Mouse (Mus musculus) cerebellum, postnatal 36 days (tissue): Measurements from ENCODE around the gene Ciapin1.

Experiments
- DNase-seq, 2 experiments: peaks; one replicate each; pipeline ENCODE4 v3.0.0; 2021 to 2022; ENCODE audit warnings: mixed read lengths in 2 of 2

Gene Ciapin1

GRCm38 (mm10) chr8:94804546-94805340, 33.4 kb downstream of the Ciapin1 start:
- DNase-seq = no peak

DNA sequence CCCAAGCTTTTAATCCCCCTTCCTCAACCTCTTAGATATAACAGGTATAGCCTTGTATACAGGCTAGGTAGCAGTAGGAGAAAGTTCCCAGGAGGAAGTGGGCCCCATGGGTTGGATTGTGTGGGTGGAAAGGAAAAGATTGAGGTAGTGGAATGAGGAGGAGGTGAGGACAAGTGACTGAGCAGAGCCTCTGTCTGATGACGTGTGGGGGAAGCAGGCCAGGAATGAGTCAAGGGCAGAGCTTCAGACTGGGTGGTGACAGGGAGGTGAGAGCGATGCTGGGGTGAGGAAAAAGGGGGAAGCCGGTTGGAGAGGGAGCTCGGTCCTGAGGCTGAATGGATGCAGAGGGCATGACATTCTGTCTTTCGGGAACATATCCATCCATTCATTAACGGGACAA, 34.6 kb downstream of the Ciapin1 start:
- DNase-seq = no peak

DNA sequence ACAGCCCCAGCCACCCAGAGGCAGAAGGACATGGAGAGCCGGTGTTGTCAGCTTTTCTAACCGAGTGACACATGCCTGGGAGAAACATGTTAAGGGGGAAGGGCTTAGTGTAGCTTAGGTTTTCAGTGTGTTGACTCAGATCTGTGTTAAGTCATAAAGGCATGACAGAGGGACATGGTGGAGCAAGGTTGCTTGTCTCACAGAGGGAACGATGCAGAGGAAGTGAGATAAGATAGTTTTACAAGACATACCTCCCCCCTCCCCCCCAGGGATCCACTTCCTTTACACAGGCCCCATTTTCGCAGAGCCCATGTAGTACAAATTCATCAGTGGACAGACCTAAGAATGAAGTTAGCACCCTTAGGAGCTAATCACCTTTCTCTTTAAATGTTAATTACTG, 35.8 kb downstream of the Ciapin1 start:
- no peak for DNase-seq

DNA sequence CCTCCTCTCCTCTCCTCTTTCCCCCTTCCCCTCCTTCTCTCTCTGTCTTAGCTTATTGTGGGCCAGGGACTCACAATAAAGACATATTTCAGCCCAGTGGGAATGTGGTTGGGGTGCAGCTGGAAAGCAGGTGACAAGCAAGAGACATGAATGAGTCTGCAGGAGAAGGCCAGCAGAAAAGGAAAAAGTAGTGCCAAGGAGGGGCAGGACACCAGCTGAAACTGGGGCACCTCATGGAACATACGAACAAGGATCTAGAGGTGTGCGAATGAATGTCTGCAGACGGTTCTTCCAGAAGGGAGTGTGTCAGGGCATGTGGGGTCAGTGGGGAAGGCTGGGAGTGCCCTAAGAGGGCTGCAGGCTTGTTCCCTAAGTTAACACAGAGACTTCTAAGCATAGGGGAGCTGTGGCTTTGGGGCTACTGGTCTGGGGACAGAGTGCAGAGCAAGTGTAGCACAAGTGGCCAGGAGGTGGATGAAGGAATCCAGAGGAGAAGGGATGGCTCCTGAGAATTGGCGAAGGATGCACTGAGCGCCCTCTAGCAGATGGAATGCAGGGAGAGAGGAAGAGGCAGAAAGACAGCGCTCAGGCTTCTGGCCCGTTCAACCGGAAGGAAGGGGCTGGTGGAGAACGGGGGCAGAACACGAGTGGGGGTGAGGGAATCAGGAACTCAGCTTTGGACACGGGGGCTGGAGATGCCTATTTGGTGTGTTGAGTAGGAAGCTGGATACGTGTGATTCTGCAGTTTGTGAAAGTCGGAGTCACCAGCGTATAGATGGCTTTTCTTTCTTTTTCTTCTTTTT, 36.7 kb downstream of the Ciapin1 start:
- peak; percentile 38 to 47 for DNase-seq

DNA sequence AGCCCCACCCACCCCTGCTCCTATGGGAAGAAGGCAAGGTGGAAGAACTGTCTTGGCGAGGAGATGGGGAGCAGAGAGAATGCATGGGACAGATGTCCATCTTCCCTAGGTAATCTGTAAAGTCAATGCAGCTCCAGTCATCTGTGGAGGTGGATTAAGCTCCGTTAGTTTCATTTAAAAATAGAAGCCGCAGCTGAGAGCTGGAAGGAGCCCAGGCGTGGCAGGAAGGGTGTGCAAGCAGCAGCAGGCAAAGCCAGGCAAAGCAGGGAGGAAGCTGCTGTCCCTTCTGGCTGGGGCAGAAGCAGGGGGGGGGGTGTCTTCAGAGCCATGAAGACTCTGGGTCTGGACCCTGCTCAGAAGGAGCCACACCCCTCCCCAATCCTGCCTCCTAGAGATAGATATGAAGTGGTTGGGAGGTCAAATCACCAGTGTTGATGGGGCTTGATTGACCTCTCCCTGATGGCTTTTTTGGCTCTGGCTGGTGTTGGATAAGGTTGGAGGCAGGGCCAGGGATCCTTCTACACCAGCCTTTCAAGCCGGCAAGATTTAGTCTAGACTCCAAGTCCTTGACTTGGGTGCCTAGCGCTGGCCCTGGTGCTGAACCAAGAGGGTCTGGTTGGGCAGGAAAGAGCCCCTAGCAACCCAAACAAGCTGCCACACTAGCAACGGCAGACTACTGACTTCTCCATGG, 37.7 kb downstream of the Ciapin1 start:
- DNase-seq = no peak

DNA sequence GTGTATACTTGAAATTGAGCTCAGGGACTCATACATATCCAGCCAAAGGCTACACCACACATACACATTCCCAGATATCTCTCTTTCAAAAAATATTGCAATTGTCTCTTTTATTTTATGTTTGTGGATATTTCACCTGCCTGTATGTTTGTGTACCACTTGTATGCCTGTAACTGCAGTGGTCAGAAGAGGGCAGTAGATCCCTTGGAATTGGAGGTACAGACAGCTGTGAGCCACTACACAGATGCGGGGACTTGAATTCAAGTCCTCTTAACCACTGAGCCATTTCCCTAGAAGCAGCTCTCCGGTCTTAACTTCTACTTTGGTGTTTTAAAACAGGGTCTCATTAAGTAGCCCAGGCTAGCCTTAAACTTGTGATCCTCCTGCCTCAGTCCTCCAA, 43.4 kb downstream of the Ciapin1 start:
- DNase-seq = no peak

DNA sequence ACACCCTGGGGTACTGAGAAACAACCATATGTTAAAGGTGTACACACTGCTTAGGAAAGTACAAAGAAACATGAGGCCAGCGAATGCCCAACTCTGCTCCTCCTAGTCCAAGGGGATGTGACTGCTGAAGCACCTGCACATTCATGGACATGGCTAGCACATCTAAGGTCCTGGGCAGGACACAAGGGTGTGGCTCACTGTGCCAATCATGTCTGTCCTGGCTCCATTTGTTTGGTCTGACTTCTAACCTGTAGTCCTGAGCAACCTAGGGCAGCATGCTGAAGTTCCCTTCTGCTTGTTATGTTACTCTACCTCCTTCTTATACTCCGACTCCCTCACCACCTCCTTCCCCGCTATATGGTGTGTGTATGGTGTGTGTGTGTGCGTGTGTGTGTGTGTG, 43.8 kb downstream of the Ciapin1 start:
- no peak for DNase-seq

DNA sequence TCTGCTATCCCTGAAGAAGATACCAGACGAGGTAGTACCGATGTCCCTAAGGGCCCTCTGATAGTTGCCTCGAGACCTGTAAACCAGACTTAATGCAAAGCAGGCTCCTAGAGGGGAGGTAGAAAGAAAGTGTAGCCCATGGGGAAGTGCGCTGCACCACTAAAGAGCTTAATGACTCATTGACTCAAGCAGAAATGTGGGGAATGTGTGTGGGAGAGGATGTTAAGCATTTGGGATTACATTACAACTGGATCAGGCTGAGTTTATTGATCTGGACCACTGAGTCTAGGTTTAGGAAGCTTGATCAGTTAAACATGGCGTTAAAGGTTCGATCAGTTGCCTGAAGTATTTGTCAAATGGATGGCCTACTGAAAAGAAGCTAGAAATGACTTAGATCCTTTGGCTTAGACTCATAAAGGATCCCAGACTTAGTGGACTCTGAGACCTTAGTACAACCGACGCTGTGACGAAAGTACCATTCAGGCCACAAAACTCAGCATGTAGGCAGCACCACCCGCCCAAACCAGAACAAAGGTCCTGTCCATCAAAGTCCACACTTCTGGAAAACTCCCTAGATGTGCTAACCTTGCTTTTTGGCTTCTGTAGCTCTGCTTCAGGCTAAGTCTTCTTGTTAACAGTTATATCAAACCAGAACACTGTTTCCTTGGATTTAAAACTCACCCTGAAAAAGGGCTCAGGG, 48.8 kb downstream of the Ciapin1 start:
- DNase-seq = no peak

DNA sequence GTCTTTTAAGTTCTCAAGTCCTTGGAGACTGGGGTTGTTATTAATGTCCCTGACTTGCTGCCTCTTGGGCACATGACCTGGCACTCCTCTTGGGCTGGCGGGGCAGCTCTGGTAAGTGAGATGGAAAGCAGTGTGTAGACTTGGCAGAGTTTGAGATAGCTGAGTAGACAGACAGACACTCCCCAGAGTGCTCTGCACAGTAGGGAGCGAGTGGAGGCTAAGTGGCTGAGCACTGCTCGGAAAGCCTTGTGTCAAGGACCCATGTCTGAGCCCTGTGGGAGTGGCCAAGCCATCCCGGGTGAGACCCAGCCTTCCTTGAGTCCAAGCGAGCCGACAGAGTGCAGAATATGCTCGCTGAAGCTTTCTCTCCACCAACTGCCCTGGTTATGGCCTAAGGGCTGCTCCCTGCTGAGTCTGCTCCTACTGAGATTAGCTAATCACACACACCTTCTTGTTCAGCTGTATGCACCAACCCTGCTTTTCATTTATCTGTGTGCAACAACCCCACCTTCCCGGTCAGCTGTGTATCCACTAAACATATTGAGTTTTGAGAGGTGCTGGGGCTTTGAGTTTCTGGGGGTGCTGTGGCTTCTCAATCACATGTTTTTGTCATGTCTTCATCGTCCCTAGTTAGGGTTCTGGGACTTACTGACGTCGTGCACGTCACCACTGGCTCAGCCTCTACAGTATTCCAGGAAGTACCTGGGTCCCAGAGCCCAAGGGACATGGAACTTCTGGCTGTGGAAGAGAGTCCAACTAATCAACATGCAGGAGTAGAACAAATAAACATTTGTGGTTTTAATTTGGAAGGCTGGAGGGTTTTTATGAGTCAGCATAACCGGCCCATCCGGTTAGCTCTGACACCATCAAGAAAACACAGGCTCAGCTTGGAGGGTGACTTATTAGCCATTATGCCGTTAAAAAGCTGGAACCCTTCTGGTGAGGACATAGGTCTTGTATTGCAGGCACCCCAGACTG, 50.3 kb downstream of the Ciapin1 start:
- DNase-seq = no peak

- DNase-seq = no peak
Observed at GRCm38 (mm10) chr8:94785995-94786595, 52.1 kb downstream of the Ciapin1 start.

- peak; percentile 20 to 38 for DNase-seq
Observed at GRCm38 (mm10) chr8:94785247-94785985, 52.7 kb downstream of the Ciapin1 start.

DNA sequence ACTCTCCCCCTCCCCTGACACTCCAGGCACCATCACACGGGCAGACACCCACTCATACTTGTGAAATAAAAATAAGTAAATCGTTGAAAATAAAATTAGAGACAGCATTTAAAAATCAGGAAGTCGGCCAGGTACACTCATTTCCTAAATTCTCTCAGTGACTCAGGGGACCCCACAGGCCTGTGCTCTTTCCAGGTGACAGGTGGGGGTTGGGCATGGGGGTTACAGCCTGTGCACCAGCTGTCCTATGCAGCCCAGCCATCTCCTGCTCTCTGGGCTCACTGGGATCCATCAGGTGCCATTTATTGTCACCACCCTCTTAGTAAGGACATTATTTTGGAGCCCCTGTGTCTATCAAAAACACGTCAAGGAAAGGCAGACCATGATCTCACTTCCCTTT, 54.3 kb downstream of the Ciapin1 start:
- DNase-seq = no peak

- DNase-seq = no peak
Observed at GRCm38 (mm10) chr8:94781838-94782235, 56.3 kb downstream of the Ciapin1 start.

DNA sequence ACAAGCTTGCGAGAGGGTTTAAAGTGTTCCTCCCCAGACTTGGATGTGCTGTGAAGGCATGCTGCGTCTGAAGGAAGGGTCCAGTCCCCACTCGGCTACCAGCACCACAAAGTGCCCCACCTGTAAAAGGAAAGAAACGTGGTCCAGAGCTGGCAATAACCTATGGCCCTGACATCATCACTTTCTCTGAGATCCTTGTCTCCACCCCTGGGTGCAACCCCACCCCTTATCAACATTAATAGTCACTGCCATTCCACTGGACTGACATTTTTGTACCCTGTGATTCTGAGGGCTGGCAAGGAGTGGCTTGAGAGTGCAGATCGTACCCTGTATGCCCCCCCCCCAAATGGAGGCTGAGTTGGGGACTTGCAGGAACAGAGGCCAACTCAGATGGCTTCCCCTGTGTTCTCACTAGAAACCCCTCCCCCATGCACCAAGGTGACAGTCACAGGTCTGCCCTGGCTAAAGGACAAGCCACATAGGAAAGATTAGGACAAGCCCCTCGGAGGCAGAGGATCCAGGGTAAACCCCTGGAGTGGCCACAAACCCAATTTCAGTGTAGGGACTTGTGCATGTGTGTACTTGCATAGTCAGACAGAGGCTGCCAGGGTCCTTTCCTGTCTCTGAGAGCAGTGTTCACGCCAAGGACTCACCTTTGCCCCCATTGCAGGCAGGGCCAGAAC, 56.9 kb downstream of the Ciapin1 start:
- DNase-seq = no peak

DNA sequence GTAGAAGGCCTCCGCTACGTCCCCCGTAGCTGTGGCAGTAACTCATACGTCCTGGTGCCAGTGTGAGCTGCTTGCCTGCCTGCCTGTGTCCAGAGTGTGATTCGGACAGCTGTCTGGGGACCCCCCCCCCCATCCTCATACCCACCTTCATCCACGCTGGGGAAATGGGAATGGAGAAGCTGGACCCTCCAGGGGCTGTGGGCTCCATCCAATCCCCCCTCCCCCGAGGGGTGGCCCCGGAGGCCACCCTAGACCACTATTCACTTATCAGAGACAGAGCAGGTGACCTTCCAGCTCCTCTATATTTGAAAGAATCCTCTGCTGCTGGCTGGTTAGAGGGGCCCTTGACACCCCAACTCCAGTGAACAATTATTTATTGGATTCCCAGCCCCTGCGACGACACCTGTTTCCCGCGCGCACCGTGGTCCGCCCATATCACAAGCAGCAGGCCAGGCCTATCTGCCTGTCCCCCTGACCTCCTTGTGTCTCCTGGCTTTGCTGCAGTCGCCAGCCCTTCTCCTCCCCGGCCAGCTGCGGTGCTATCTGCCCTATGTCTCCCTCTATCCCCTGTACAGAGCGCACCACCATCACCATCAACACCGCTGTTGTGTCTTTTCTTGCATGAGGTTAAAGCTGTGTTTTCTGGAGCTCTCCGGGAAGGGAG, 57.5 kb downstream of the Ciapin1 start:
- no peak for DNase-seq

GRCm38 (mm10) chr8:94779534-94780294, 58.4 kb downstream of the Ciapin1 start:
- no peak for DNase-seq

DNA sequence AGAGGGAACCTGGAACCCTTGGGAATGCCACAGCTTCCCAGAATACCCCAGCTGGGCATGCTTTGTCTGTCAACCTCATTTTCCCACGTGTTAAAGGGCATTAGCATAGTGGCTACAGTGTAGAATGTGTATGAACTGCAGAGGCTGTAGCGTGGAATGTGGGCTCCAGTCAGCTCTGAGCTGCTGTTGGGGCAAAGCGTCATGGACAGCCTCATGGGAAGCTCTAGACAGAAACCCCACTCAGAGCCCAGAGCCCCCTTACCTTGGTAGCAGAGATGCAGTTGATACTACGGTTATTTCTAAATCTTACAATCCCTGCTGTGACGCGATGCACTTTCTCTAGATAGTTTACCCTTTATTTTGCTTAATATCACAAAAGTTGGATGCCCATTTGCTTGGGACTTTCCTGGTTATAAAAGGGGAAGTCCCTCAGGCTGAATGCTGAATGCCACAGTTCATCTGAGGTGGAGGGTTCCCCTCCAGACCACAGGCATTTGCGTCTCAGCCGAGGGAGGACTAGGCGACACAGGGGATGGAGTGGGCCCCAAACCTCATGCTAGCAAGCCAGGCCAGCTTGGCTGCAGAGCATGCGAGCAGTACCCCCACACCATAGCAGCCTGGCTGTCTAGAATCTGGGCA, 59.1 kb downstream of the Ciapin1 start:
- no peak for DNase-seq

DNA sequence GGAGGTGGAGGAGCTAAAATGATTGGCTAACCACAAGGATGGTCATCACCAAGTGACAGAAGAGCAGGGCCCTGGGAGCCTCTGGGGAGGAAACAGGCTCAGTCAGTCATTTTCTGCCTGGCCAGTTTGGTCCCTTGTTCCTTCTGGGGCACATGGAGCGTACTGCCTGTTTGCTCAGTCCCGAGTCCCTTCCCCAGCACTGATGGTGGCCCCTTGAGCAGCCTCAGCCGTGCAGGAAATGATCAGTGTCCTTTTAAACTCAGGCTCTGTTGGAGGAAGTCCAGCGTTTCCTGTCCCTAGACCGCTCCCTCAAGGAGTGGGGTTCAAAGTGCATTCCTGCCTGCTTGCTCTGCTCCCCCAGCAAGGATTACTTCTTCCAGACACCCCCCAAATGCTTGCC, 59.7 kb downstream of the Ciapin1 start:
- DNase-seq = no peak
